Mouse (Mus musculus) MEL (cell line): ENCODE results near the gene Mtss1l.

ENCODE experiments used
- CTCF ChIP-seq, 3 experiments: IDR thresholded peaks in 2 of 3; conservative IDR thresholded peaks in 1 of 3; 2 replicates each; pipeline ENCODE4 v1.5.1; 2011 to 2012; ENCODE audit warnings: low read length in 3 of 3, low read depth in 2 of 3, mild to moderate bottlenecking in 2 of 3, improper control_type of control experiment in 1 of 3, inconsistent platforms in 1 of 3, mixed read lengths in 1 of 3, moderate library complexity in 1 of 3; ENCODE audit not compliant: control insufficient read depth in 1 of 3, insufficient read depth in 1 of 3, poor library complexity in 1 of 3, severe bottlenecking in 1 of 3
- E2F4 ChIP-seq: IDR thresholded peaks from 2 replicates; pipeline ENCODE4 v1.6.1; 2011; ENCODE audit warnings: low read depth, low read length, improper control_type of control experiment, borderline replicate concordance
- EP300 ChIP-seq, 2 experiments: IDR thresholded peaks; 2 replicates each; pipeline ENCODE4 v1.6.1; 2011; ENCODE audit warnings: improper control_type of control experiment in 2 of 2, low read length in 2 of 2, low read depth in 1 of 2, mild to moderate bottlenecking in 1 of 2
- MXI1 ChIP-seq: IDR thresholded peaks from 2 replicates; pipeline ENCODE4 v1.6.1; 2011; ENCODE audit warnings: mild to moderate bottlenecking, low read depth, low read length, improper control_type of control experiment
- POLR2A ChIP-seq, 2 experiments: IDR thresholded peaks; 2 replicates each; pipeline ENCODE4 v1.6.1; 2011 to 2012; ENCODE audit warnings: low read length in 2 of 2, mild to moderate bottlenecking in 2 of 2, control low read depth in 1 of 2, improper control_type of control experiment in 1 of 2, low read depth in 1 of 2, moderate library complexity in 1 of 2; ENCODE audit not compliant: control insufficient read depth in 1 of 2, insufficient read depth in 1 of 2, poor library complexity in 1 of 2
- RAD21 ChIP-seq: IDR thresholded peaks from 2 replicates; pipeline ENCODE4 v1.6.1; 2011; ENCODE audit warnings: mild to moderate bottlenecking, low read depth, low read length, improper control_type of control experiment
- SIN3A ChIP-seq: IDR thresholded peaks from 2 replicates; pipeline ENCODE4 v1.6.1; 2012; ENCODE audit warnings: low read length, improper control_type of control experiment, inconsistent platforms
- USF2 ChIP-seq, 2 experiments: IDR thresholded peaks; 2 replicates each; pipeline ENCODE4 v1.6.1; 2011 to 2012; ENCODE audit warnings: improper control_type of control experiment in 2 of 2, low read length in 2 of 2, borderline replicate concordance in 1 of 2, inconsistent platforms in 1 of 2, low read depth in 1 of 2, mild to moderate bottlenecking in 1 of 2; ENCODE audit not compliant: insufficient read depth in 1 of 2
- ZC3H11A ChIP-seq: IDR thresholded peaks from 2 replicates; pipeline ENCODE4 v1.6.1; 2012; ENCODE audit warnings: low read depth, mild to moderate bottlenecking, inconsistent platforms, low read length, improper control_type of control experiment

DNA sequence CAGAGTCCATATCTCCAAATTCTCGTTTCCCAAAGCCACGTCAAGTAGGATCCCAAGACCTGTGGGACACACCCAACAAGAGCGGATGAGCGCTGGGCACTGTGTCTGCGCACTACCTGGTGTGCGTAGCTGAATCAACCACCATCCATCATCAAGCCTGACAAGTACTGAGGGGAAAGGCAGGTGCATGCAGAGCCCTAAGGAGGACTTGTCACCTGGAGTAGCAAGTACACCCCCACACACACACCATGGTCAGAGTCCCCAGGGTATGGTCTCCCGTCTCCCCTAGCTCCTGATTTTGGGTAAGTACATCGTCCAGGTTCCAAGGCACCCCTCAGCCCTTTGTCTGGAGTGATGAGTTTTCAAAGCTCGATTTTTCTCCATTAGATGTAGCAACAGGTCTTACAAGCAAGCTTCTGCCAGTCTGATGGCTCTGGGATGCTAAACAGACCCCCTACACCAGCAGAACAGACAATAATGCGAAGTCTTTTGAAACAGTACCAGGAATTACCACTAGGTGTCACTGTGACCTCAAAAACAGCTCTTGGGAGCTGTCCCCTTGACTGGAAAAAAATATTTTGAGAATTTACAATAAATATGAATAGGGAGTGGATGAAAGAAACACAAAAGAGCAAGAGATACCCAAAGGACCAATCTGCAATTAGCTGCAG is 28.4 kb downstream of the Mtss1l start:
- TF ChIP-seq CTCF (IDR thresholded peaks at IDR 0.05 in 2 of 3, conservative IDR thresholded peaks at IDR 0.05 in 1 of 3; ENCODE audit: control insufficient read depth in 1 of 3, insufficient read depth in 1 of 3, low read depth in 2 of 3, low read length in 3 of 3, poor library complexity in 1 of 3, severe bottlenecking in 1 of 3) = peak; percentile 50 to 95 (median 88)
- no peak for TF ChIP-seq POLR2A (IDR thresholded peaks at IDR 0.05; ENCODE audit: control insufficient read depth in 1 of 2, insufficient read depth in 1 of 2, low read depth in 1 of 2, low read length in 2 of 2, poor library complexity in 1 of 2)
- no peak for TF ChIP-seq EP300 (IDR thresholded peaks at IDR 0.05; ENCODE audit: low read depth in 1 of 2, low read length in 2 of 2)
- TF ChIP-seq SIN3A = peak; percentile 47
- TF ChIP-seq MXI1 = no peak
- TF ChIP-seq USF2 (IDR thresholded peaks at IDR 0.05; ENCODE audit: borderline replicate concordance in 1 of 2, insufficient read depth in 1 of 2, low read depth in 1 of 2, low read length in 2 of 2) = no peak
- TF ChIP-seq RAD21 = peak; percentile 100
- peak; percentile 94 for TF ChIP-seq ZC3H11A
- TF ChIP-seq E2F4 = no peak
